Mouse (Mus musculus) limb, embryonic 13.5 days (tissue): Measurements from ENCODE around the gene Klhl36. TPM values are rescaled to one million over a fixed set of nuclear protein-coding genes. Genes with fewer than 3 reads are reported as not detected.

Experiments
- ATAC-seq: fragments of 200-750 bp; cut with Nextera tagmentation; 2 replicates; pipeline ENCODE4 v1.8.0; 2017; ENCODE audit warnings: low read depth, moderate number of reproducible peaks, moderate TSS enrichment; ENCODE audit not compliant: low FRiP score
- H3K27ac ChIP-seq: fragments of 300-500 bp; sonication (generic); 2 replicates; pipeline ENCODE4 v1.5.1; 2015; ENCODE audit warnings: inconsistent platforms, mild to moderate bottlenecking, moderate library complexity
- H3K27me3 ChIP-seq: fragments of 300-500 bp; sonication (generic); 2 replicates; pipeline ENCODE4 v1.6.1; 2015; ENCODE audit warnings: mild to moderate bottlenecking, inconsistent platforms
- H3K36me3 ChIP-seq: fragments of 300-500 bp; sonication (generic); 2 replicates; pipeline ENCODE4 v1.6.1; 2015; ENCODE audit warnings: inconsistent platforms, mild to moderate bottlenecking, moderate library complexity
- H3K4me1 ChIP-seq: fragments of 300-500 bp; sonication (generic); 2 replicates; pipeline ENCODE4 v1.6.1; 2015; ENCODE audit warnings: inconsistent platforms
- H3K4me2 ChIP-seq: fragments of 300-500 bp; sonication (generic); replicated peaks from 2 replicates; pipeline ENCODE4 v1.6.1; 2015; ENCODE audit warnings: inconsistent platforms, mild to moderate bottlenecking, moderate library complexity
- H3K4me3 ChIP-seq: fragments of 300-500 bp; sonication (generic); 2 replicates; pipeline ENCODE4 v1.5.1; 2015; ENCODE audit warnings: moderate library complexity, mild to moderate bottlenecking, inconsistent platforms
- H3K9ac ChIP-seq: fragments of 300-500 bp; sonication (generic); 2 replicates; pipeline ENCODE4 v1.6.1; 2015; ENCODE audit warnings: mild to moderate bottlenecking, inconsistent platforms
- H3K9me3 ChIP-seq: fragments of 300-500 bp; sonication (generic); 2 replicates; pipeline ENCODE4 v1.6.1; 2016; ENCODE audit warnings: inconsistent platforms
- WGBS: fragments of 180-500 bp; shearing (Covaris S2); methylation state at CpG from one replicate; pipeline ENCODE4 v1.1.7; 2015; 5-methylcytosine and 5-hydroxymethylcytosine counted together
- polyA plus RNA-seq: library from polyadenylated mRNA; unstranded; fragments of >200 nt; fragmentation: Nextera tagmentation; extraction: Ambion mirVana; gene quantifications from 2 replicates; pipeline ENCODE4 v1.2.1, GENCODE M21; 2015

The Klhl36 gene
- polyA plus RNA-seq, 1 experiment from 2014 or later = 10.4 TPM

DNA sequence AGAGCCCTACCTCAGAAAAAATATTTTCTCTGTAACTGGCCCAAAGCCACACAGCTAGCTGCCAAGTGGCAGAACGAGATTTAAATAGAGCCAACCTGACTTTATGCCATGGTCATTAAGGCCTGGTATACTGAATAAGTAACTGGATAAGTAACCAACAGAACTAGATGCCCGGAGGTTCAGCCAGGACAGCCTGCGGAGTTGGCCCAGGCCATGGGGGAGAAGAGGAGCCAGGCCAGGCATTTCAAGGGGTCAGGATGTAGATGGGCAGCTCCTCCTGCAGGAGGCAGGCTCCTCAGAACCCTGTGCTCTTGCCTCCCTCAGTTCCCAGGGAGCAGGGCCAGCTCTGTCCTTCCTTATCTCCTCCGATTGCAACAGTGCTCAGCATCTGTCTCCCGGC is 6.4 kb upstream of the Klhl36 start:
- Histone ChIP-seq H3K27me3 (no peaks in the 10 kb centered on the region; the same call in 1 of the 2 replicates), H3K4me3 (no peak overlapping the region), H3K9ac (no peak overlapping the region), H3K36me3 (no peaks in the 10 kb centered on the region), H3K4me2 (no peak overlapping the region), H3K9me3 (no peaks in the 10 kb centered on the region), H3K4me1 (no peaks in the 10 kb centered on the region; the same call in 1 of the 2 replicates), H3K27ac (no peak overlapping the region)
- WGBS = 77% methylated on average over 5 of the region's 5 CpGs
- ATAC-seq = no peak

- Histone ChIP-seq H3K27me3 (peaks cover 4% of the 10 kb centered on the region; the same call in 1 of the 2 replicates), H3K4me3 (no peak overlapping the region), H3K9ac (no peak overlapping the region), H3K4me2 (no peak overlapping the region), H3K9me3 (no peaks in the 10 kb centered on the region), H3K4me1 (peaks cover 9% of the 10 kb centered on the region), H3K27ac (no peak overlapping the region), H3K36me3 (no peaks in the 10 kb centered on the region)
- ATAC-seq = no peak
- 69% methylated on average over 6 of the region's 6 CpGs for WGBS
These were observed 4.3 kb upstream of the Klhl36 start for GRCm38 (mm10) chr8:119857767-119858166.

DNA sequence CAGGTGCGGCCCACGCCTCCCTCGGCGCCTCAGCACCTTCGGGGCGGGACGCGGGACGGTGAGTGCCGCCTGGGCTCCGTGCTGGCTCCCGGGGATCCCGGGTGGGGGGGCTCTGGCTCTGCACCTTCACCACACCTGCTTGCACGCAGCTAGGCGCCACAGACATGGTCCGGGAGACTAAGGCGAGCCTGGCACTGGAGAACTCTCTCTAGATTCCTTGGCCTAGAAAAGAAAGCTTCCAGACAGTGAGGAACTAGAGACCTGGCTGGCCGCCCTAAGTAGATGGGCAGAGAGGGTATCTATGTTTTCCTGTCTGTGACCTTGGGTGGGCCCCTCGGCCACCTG is 296 bp downstream of the Klhl36 start:
- no peak for ATAC-seq

GRCm38 (mm10) chr8:119862749-119863148 is 683 bp downstream of the Klhl36 start:
- ATAC-seq = no peak

More for the DNA sequence above, 296 bp downstream of the Klhl36 start:
- Histone ChIP-seq H3K9me3 (no peaks in the 10 kb centered on the region), H3K36me3 (no peaks in the 10 kb centered on the region; the same call in none of the 2 replicates), H3K4me1 (peaks cover 16% of the 10 kb centered on the region), H3K27me3 (peaks cover 20% of the 10 kb centered on the region), H3K4me3 (peak overlapping the region; percentile 75), H3K4me2 (peak overlapping the region; percentile 92), H3K9ac (peak overlapping the region; percentile 76), H3K27ac (peak overlapping the region; percentile 33; the same call in 1 of the 2 replicates)
- under 1% methylated on average over 18 of the region's 19 CpGs for WGBS

GRCm38 (mm10) chr8:119869616-119870015 is 7.5 kb downstream of the Klhl36 start:
- Histone ChIP-seq H3K27me3 (no peaks in the 10 kb centered on the region; the same call in 1 of the 2 replicates), H3K9me3 (peaks cover 11% of the 10 kb centered on the region), H3K4me2 (no peak overlapping the region), H3K27ac (no peak overlapping the region), H3K4me3 (no peak overlapping the region), H3K4me1 (no peaks in the 10 kb centered on the region), H3K36me3 (peaks cover 38% of the 10 kb centered on the region), H3K9ac (no peak overlapping the region)
- no peak for ATAC-seq
- WGBS = 81% methylated on average over 20 of the region's 20 CpGs

More at GRCm38 (mm10) chr8:119862749-119863148, 683 bp downstream of the Klhl36 start:
- H3K9me3 ChIP-seq = no peaks in the 10 kb centered on the region
- H3K4me2 ChIP-seq = peak overlapping the region; percentile 92
- H3K4me1 ChIP-seq = peaks cover 16% of the 10 kb centered on the region
- WGBS = 14% methylated on average over 6 of the region's 6 CpGs
- no peaks in the 10 kb centered on the region; the same call in none of the 2 replicates for H3K36me3 ChIP-seq
- peak overlapping the region; percentile 33; the same call in 1 of the 2 replicates for H3K27ac ChIP-seq
- H3K4me3 ChIP-seq = peak overlapping the region; percentile 75
- peaks cover 20% of the 10 kb centered on the region for H3K27me3 ChIP-seq
- H3K9ac ChIP-seq = peak overlapping the region; percentile 76

GRCm38 (mm10) chr8:119873181-119873580 is 11.1 kb downstream of the Klhl36 start:
- no peak overlapping the region for H3K9ac ChIP-seq
- H3K4me2 ChIP-seq = no peak overlapping the region
- peaks cover 11% of the 10 kb centered on the region for H3K9me3 ChIP-seq
- H3K27ac ChIP-seq = no peak overlapping the region
- no peaks in the 10 kb centered on the region for H3K27me3 ChIP-seq
- H3K4me3 ChIP-seq = no peak overlapping the region
- H3K4me1 ChIP-seq = no peaks in the 10 kb centered on the region
- WGBS = 100% methylated on average over 1 of the region's 1 CpGs
- peaks cover 57% of the 10 kb centered on the region for H3K36me3 ChIP-seq
- no peak for ATAC-seq

DNA sequence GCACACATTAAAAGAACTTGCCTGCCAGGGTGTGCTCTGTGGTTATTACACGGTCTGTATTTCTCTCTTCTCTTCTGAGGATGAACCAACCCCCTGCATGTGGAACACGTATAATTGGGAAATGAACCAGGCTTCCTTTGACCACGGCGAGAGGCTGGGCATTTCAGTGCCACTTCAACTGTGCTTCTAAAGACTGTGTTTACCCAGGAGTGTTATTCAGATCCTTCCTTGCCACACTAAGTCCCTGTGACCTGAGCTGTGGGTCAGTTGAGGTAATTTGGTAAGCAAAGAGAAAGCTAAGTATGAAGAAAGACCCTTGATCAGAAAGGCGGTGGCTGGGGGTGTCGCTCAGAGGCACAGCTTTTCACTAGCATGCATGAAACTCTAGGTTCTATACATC is 19.2 kb downstream of the Klhl36 start:
- H3K4me3 ChIP-seq = no peak overlapping the region
- no peaks in the 10 kb centered on the region for H3K9me3 ChIP-seq
- no peak overlapping the region for H3K4me2 ChIP-seq
- H3K27me3 ChIP-seq = no peaks in the 10 kb centered on the region
- no peak overlapping the region for H3K27ac ChIP-seq
- ATAC-seq = no peak
- no peak overlapping the region for H3K9ac ChIP-seq
- 63% methylated on average over 6 of the region's 6 CpGs for WGBS
- H3K4me1 ChIP-seq = peaks cover 15% of the 10 kb centered on the region
- peaks cover 15% of the 10 kb centered on the region for H3K36me3 ChIP-seq

DNA sequence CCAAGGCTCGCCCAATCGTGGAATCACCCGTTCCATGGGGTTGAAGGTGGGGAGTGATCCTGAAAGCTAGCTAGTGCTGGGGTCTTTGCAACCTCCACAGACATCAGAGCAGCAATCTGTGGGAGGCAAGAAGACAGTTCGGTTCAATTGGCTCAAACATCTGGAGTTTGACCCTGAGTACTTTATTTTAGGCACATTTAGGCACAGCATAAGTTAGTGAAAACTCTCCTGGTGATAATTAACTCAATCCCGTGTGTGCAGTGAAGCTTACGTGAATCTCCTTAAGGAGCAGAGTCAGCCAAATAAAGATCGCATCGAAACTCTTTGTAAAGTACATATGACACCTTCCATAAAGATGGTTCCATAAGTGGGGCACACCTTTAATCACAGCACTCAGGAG is 19.9 kb downstream of the Klhl36 start:
- Histone ChIP-seq H3K9ac (no peak overlapping the region), H3K36me3 (peaks cover 9% of the 10 kb centered on the region), H3K9me3 (no peaks in the 10 kb centered on the region), H3K4me1 (peaks cover 15% of the 10 kb centered on the region), H3K27ac (no peak overlapping the region), H3K4me2 (no peak overlapping the region), H3K4me3 (no peak overlapping the region), H3K27me3 (no peaks in the 10 kb centered on the region)
- no peak for ATAC-seq
- WGBS = 56% methylated on average over 8 of the region's 8 CpGs

DNA sequence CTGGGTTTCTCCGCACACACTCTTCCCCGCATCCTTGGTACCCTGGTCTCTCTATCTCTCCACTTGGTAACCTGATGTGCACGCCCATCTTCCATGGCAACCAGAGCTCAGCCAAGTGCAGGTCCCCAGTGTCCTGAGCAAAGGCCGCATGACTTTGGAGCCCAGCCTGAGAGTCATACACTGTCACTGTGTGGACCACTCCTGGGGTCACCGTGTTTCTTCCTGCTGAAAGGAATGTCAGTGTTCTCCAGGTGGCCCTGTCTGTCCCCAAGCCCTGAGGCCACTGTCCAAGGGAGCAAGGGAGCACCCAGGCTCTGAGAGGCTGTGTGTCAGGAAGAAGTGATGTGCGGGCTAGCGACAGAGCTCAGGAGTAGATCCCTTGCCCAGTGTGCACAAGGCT is 21.2 kb downstream of the Klhl36 start:
- Histone ChIP-seq H3K9ac (no peak overlapping the region), H3K4me2 (no peak overlapping the region), H3K4me3 (no peak overlapping the region), H3K27ac (no peak overlapping the region), H3K4me1 (peaks cover 15% of the 10 kb centered on the region), H3K36me3 (no peaks in the 10 kb centered on the region), H3K27me3 (no peaks in the 10 kb centered on the region), H3K9me3 (no peaks in the 10 kb centered on the region)
- no peak for ATAC-seq
- WGBS = 87% methylated on average over 7 of the region's 7 CpGs

DNA sequence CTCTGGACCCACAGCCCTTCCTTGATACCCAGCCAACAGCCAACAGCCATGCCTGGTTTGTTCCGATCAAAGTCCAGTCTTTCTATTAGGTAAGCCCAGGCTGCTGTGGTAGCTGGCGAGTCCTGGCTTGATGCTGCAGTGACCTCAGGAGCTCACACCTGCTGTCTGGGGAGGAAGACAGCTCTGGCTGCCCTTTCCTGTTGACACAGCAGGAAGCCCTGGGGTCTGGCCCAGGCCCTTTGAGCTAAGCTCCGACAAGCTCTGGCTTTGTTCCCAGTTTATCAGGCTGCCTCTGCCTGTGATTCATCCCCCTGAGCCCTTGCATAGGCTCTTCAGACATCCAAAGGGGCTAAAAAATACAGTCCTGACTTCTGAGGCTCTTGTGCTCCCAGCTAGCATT is 23.5 kb downstream of the Klhl36 start:
- 0 out of 2 replicates have a peak, but pooled peaks cover 2% of the 10 kb centered on the region for H3K27me3 ChIP-seq
- H3K4me2 ChIP-seq = no peak overlapping the region
- no peak overlapping the region; the same call in 1 of the 2 replicates for H3K27ac ChIP-seq
- peaks cover 8% of the 10 kb centered on the region for H3K4me1 ChIP-seq
- no peak overlapping the region for H3K4me3 ChIP-seq
- ATAC-seq = no peak
- H3K9me3 ChIP-seq = no peaks in the 10 kb centered on the region
- H3K9ac ChIP-seq = no peak overlapping the region
- no peaks in the 10 kb centered on the region for H3K36me3 ChIP-seq
- 29% methylated on average over 3 of the region's 3 CpGs for WGBS

DNA sequence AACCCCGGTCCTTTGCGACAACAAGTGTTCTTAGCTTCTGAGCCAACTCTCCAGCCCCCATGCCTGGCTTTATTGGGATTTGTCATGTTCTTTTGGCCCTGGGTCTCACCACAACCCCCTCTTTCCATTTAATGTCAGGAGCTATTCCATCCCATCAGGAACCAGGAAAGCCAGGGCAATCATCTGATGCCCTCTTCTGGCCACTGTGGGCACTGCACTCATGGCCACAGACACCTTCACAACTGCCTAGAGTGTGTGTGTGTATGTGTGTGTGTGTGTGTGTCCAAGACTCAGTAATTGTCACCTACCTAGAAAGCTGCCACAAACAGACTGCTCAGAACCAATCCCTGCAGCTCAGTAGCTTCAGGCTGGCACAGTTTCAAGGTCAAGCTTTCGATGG is 25.1 kb downstream of the Klhl36 start:
- Histone ChIP-seq H3K4me2 (no peak overlapping the region), H3K36me3 (no peaks in the 10 kb centered on the region), H3K27me3 (0 out of 2 replicates have a peak, but pooled peaks cover 2% of the 10 kb centered on the region), H3K9ac (no peak overlapping the region), H3K9me3 (no peaks in the 10 kb centered on the region), H3K4me1 (no peaks in the 10 kb centered on the region), H3K4me3 (no peak overlapping the region), H3K27ac (no peak overlapping the region)
- 99% methylated on average over 3 of the region's 3 CpGs for WGBS
- no peak for ATAC-seq

GRCm38 (mm10) chr8:119888012-119888411 is 25.9 kb downstream of the Klhl36 start:
- ATAC-seq = no peak
- 63% methylated on average over 4 of the region's 4 CpGs for WGBS
- Histone ChIP-seq H3K4me1 (no peaks in the 10 kb centered on the region), H3K4me2 (no peak overlapping the region), H3K9me3 (no peaks in the 10 kb centered on the region), H3K27me3 (0 out of 2 replicates have a peak, but pooled peaks cover 2% of the 10 kb centered on the region), H3K36me3 (no peaks in the 10 kb centered on the region), H3K9ac (no peak overlapping the region), H3K27ac (no peak overlapping the region), H3K4me3 (no peak overlapping the region)

GRCm38 (mm10) chr8:119897069-119897468 is 35.0 kb downstream of the Klhl36 start:
- Histone ChIP-seq H3K4me2 (no peak overlapping the region), H3K4me3 (no peak overlapping the region), H3K27ac (no peak overlapping the region), H3K36me3 (no peaks in the 10 kb centered on the region), H3K4me1 (no peaks in the 10 kb centered on the region), H3K9ac (no peak overlapping the region), H3K9me3 (no peaks in the 10 kb centered on the region), H3K27me3 (peaks cover 32% of the 10 kb centered on the region)
- ATAC-seq = no peak
- whole genome bisulfite sequencing = 74% methylated on average over 4 of the region's 4 CpGs
